Mouse (Mus musculus) testis, postnatal 14 days (tissue): ENCODE data around the gene Kcnab3.
"Not testable (repeated sequence)": the region's sequence is repeated elsewhere in the genome, so short reads cannot be mapped to it uniquely, and the experiment has no call there.

Source experiments
- DNase-seq: peaks from one replicate; pipeline ENCODE4 v3.0.0; 2021; ENCODE audit warnings: low spot score

Kcnab3 gene

GRCm38 (mm10) chr11:69325628-69326407 lies at the start of gene Kcnab3:
Gene Kcnab3, plus strand, starts transcription at chr11:69326258.
- DNase-seq: peak; percentile 90

DNA sequence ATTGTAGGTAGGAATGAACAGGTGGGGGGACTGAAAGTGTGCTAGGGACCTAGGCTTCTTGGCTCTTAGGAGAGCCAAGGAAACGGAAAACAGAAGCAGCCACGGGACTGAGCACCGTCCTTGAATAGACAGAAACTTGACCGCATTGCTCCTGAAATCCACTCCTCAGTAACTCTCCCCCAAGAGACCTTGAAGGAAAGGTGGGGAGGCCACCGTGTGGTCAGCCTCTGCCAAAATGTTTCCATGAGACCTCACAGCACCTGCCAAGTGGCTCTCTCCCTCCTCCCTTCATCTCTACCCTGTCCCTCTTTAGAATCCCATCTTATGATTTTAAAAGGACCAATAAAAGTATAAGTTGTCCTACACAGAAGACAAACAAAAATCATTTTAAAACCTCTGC lies 48.8 kb upstream of the Kcnab3 start:
- no peak for DNase-seq

DNA sequence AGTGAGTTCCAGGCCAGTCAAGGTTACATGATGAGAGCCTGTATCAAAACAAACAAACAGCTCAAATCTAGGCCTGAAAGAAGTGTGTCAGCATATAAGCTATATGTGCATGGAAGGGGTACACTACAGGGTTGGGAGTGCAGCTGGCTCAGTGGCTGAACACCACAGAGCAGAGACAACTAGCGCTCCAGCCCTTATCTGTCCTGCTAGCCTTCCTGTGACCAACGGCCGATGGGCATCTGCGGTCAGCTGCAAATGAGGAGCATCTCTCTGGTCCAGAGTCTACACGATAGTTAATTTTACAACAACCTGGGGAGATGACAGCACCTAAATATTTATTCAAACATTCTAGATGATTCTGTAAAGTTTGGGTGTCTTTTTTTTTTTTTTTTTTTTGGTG lies 34.9 kb upstream of the Kcnab3 start:
- DNase-seq: no peak

GRCm38 (mm10) chr11:69295286-69295685 lies 30.8 kb upstream of the Kcnab3 start:
- DNase-seq: no peak

DNA sequence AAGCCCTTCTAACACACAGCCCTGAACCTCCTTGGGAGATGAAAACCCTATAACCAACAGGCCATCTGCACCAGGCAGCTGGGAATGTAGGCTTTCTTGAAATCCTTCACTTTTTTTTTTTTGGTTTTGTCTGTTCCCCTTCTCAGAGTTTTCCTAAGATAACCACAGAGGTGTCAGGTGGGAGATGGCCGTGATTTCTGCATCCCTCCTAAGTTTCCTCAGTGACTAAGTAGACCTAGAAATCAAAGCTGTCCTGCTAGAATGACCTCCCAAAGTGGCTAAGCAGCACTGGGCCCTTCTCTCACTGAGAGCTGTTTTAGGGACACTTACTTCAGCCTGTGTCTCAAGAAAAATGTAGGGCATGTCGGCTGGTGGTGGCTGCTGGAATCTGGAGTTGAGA lies 28.3 kb upstream of the Kcnab3 start:
- DNase-seq: no peak

GRCm38 (mm10) chr11:69298231-69298630 lies 27.8 kb upstream of the Kcnab3 start:
- no peak for DNase-seq

DNA sequence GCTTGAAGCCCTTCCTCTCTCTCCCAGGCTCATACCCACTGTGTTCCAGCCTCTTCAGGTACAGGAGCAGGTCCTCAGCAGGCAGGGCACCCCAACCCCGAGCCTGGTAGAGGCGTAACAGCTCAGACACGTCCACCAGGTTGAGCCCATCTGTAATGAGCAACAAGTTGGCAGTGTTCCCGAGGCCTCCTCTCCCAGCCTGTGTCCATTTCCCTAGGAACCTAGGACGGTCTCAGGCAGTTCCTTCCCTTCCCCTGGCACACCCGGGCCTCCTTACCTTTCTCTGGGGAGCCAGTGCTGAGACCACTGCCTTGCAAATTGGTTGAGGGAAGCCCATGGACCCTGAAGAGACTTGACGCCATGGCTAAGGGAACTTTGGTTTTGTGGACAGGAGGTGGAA lies 23.2 kb upstream of the Kcnab3 start:
- DNase-seq: no peak

GRCm38 (mm10) chr11:69305291-69305690 lies 20.8 kb upstream of the Kcnab3 start:
- DNase-seq: no peak

GRCm38 (mm10) chr11:69306039-69306438 lies 20.0 kb upstream of the Kcnab3 start:
- DNase-seq: no peak

DNA sequence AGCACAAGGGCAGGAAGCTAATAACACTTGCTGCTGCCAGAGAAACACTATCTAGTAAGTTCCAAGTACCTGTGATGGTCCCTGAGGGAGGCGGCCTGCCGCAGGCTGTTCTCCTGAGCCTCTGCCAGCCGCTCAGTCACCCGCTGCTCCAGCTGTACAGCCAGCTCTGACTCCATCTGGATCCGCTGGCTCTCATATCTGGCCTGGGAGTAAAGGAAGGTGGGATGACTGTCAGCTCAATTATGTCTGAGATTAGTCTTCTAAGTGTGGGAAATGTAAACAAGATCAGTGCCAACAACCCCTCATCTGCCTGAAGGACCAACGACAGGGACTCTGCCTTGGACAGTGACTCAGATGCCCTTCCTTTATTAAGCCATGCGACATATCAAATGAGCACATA lies 14.8 kb upstream of the Kcnab3 start:
- no peak for DNase-seq

DNA sequence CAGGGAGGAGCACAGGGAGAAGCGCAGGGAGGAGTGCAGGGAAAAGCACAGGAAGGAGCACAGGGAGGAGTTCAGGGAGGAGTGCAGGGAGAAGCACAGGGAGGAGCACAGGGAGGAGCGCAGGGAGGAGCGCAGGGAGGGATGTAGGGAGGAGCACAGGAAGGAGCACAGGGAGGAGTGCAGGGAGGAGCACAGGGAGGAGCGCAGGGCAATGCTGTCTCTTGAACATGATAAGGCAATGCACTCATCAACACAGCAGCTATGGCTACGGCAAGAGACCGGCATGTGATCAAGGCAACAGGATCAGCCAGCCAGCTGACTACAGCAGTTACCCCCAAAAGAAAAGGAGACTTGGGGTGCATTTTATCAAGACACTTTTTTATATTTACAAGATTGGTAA lies 9.7 kb upstream of the Kcnab3 start:
- no peak for DNase-seq

- DNase-seq: not testable (repeated sequence)
These were observed 8.1 kb upstream of the Kcnab3 start for GRCm38 (mm10) chr11:69318000-69318399.

DNA sequence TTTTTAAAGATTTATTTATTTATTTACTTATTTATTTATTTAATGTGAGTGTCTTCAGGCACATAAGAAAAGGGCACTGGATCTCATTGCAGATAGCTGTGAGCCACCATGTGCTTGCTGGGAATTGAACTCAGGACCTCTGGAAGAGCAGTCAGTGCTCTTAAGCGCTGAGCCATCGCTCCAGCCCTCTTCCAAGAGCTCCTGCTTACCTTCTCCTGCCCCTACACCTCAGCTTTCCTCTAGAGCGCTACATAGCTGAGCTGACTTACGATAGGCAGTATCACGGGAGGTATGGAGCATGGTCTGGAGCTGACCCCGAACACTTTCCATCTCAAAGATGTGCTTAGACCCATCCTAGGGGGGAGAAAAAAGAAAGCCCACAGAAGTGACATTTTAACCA lies 4.5 kb upstream of the Kcnab3 start:
- DNase-seq: no peak

GRCm38 (mm10) chr11:69322010-69322409 lies 4.0 kb upstream of the Kcnab3 start:
- no peak for DNase-seq

DNA sequence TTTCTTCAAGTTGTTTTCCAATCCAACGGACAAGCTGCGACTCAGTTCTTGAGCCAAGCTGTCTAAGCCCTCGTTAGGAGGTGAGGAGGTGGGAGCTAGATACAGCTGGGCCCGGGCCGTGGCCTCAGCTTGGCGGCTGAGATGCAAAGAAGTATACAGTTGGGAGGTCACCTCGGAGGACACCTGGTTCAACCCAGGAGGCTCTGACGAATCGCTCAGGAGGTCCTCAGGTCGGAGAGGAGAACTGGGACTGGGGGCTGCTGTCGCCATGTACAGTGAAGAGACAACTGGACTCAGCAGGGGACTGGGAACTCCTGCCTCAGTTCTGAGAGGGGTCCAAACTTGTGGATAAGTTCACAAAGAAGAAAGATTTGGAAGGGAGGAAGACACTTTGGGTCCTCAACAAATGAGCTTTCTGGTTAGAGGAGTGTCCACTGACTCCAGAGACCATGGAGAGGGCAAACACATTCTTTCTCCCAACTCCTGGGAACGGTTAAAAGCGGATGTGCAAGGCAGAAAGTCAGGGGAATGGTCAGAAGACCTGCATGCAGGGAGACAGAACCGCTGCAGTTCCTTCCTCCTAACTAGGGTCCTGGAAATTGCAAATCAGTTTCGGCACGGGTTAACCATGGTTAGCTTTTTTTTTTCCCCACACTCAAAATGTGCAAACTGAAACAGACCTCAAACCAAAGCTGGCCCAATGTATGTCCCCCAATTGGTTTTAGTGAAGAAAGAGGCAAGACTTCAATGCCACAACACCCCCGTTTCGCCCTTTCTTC lies 3.2 kb upstream of the Kcnab3 start:
- DNase-seq: no peak

DNA sequence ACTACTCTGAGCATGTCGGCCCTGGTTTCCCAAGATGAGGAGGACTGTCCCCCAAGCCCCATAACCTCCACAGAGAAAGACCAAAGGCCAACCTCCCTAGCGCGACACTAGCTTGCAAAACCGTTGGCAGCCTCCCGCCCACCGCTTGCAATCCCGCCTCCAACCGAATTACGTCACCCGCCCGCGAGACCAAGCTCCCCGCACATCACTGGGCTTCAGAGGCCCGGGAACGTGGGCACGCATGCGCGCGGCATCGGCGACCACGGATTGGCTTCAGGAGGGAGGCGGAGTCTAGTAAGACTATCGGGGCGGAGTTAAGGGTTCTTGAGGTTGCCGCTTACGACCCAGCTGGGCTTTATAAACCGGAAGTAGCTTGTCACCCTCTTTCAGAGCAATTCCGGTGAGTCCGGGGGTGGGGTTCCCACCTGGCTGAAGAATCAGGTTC lies 2.4 kb upstream of the Kcnab3 start, which contains the start of the genes Cntrob and Trappc1:
Gene Cntrob, minus strand, starts transcription at position 109 of the 445 bp plus-strand sequence.
Gene Trappc1, plus strand, starts transcription at position 314 of the 445 bp plus-strand sequence.
- DNase-seq: peak; percentile 99

GRCm38 (mm10) chr11:69324749-69325148 lies 1.3 kb upstream of the Kcnab3 start:
- no peak for DNase-seq

- DNase-seq: peak; percentile 47
These were observed 524 bp downstream of the Kcnab3 start for GRCm38 (mm10) chr11:69326408-69327156.

DNA sequence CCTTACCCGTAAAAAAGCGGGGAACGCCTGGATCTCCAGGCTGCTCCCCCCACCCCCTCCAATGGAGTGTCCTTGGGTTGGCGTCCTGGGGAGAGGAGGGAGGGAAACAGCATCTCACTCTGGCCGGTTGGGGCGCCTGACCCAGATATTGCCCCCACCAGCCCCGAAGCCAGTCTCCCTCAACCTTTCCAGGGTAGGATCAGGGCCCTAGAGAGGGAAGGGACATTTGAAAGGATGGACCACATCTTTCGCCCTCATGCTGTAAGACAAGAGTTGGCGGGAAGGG lies 1.0 kb downstream of the Kcnab3 start:
- no peak for DNase-seq

GRCm38 (mm10) chr11:69327648-69328047 lies 1.6 kb downstream of the Kcnab3 start:
- DNase-seq: no peak

DNA sequence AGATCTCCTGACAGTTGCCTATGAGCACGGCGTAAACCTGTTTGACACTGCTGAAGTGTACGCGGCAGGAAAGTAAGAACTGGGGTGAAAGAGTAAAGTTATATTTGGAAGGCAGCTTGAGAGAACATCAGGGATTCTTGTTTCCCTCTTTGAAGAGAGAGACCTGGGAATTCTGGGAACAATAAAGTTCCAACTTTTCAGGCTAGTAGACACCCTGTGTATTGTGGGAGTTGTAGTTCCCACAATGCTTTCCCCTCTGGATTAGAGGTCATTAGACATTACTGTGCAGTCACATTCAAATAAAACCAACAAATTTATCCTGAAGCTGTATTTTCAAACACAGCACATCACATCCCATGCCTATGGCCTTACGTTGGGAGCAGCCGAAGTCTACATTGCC lies 2.5 kb downstream of the Kcnab3 start:
- no peak for DNase-seq

GRCm38 (mm10) chr11:69331152-69331551 lies 5.1 kb downstream of the Kcnab3 start:
- no peak for DNase-seq
